Mouse (Mus musculus) retina, postnatal 7 days (tissue): ENCODE results near the gene Ppm1j.
A peak's percentile ranks its signal among the peaks of the same experiment; 100 is the strongest.
"Not testable (repeated sequence)": the region's sequence is repeated elsewhere in the genome, so short reads cannot be mapped to it uniquely, and the experiment has no call there.

Source experiments
- DNase-seq: peaks from one replicate; pipeline ENCODE4 v3.0.0-alpha.2; 2012; ENCODE audit warnings: low read depth, low spot score

The Ppm1j gene

DNA sequence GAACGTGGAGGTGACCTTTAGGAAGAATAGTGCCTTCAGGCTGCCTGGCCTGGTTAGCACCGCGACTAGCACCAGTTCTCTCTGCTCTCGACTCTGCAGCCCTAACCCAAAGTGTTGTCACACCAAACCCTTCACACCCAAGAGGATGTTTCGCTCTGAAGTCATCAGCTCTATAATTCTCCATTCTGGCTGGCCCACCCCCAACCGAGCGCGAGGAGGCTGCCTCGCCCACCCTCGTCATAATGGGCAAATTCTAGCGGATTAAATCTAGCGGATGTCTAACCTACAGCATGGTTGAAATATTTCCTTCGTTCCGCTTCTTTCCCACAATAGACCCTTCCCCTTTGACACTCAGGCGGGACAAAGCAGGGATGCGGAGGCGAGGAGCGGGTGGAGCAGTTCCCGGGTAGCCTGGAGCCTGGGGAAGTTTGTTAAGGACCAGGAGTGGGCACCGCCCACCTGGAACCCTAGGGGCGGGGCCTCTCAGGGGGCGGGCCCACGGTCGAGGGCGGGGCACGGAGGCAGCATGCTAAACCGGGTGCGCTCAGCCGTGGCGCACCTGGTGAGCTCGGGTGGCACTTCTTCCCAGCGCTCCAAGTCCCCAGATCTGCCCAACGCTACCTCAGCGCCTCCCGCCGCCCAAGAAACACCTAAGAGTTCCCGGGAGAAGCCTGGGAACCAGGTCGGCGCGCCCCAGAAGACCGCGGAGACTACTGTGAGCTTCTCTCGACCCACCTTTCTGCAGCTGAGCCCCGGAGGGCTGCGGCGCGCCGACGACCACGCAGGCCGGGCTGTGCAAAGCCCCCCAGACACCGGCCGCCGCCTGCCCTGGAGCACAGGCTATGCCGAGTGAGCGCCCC, at the start of gene Ppm1j:
Ppm1j (plus strand) TSS at position 496 of the 860 bp plus-strand sequence.
- DNase-seq: no peak

DNA sequence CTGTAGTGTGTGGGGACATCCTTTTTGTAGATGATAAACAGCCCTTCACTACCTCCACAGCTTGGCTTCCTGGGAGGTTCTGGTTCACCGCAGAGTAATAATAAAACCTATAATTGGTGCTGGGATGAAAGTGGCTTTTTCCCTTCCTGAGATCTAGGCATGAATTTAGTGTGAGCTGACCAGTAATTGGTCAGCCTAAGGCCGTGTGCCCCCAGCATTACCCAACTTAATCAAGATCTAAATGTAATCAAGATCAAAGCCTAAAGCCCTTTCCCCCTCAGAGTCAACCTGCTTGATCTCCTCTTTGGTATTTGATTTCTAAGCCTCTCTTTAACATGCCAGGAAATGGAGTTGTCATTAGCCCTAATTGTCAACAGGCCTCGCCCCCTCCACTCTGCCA, 47.9 kb upstream of the Ppm1j start:
- no peak for DNase-seq

DNA sequence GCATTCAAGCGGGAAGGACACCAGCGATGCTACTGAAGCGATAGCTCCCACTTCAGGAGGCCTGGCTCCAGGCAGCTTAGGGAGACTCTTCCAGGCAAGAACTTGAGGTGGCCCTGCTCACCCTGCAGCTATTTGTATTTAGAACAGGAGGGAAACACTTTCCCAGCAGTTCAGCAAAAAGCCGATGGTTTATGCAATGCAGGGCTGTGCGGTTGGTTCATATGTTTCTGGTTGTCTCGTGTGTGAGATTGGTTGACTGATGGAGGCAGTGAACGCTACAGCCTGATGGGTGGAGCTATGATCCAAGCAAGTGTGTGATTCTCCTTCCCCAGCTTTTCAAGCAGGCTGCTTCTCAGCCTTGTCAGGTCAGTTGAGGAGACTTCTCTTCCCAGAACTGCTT, 46.2 kb upstream of the Ppm1j start:
- DNase-seq: no peak

DNA sequence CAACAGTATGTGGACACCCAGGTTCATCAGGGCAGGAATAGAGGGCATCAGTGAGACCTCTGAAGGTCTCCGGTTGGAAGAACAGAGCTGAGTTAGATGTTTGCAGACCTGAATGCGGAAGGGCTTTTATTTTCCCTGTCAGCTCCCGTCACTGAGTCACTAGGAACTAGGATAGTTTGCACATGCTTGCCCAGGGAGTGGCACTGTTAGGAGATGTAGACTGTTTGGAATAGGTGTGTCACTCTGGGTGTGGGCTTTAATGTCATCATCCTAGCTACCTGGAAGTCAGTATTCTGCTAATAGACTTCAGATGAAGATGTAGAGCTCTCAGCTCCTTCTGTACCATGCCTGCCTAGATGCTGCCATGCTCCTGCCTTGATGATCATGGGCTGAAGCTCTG, 38.9 kb upstream of the Ppm1j start:
- no peak for DNase-seq

DNA sequence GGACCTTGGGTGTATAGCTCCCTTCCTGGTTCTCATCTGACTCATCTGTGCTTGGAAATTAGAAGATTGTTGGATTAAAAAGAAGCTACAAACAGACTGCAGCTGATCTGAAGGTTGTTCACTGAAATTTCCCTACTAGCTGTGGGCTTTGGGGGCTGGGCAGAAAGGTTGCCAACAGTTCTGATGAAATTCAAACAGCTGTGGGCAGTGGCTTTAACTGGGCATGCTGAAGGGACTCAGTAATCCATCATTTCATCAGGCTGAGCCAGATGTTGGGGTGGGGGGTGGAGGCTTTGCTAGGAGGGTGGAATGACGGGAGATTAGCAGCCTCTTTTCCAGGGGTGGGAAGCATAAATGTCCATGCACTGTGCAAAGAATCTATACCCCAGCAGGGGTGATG, 37.7 kb upstream of the Ppm1j start:
- no peak for DNase-seq

DNA sequence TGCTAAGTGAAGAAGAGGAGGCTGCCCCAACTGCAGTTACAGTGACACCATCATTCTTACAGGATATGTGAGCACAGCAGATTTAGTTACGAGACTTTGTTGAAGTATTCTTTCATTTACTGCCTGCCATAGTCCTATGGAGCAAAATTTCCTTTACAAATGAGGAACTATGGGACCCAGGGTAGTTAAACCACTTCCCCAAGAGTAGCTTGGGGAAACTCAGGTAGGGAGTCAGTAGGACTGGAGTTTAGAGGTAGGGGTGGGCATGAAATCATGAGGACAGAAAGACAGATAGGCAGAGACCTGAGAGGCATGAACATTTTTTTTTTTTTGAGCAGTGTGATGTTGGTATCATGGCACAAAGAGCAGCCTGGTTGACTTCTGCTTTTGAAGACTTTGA, 37.0 kb upstream of the Ppm1j start:
- DNase-seq: no peak

DNA sequence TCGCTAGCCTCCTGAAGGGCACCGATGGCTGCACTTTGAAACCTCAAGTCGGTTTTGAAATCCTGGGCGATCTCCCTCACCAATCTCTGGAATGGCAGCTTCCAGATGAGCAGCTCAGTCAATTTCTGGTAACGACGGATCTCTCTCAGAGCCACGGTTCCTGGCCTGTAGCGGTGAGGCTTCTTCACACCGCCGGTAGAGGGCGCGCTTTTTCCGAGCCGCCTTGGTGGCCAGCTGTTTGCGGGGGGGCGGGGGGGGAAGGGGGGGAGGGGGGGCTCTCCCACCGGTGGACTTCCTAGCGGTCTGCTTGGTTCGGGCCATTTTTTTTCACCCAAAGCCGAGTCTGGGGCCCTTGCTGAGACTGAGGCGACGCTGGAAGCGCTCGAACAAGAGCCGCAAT, 28.0 kb upstream of the Ppm1j start:
- DNase-seq: not testable (repeated sequence)

DNA sequence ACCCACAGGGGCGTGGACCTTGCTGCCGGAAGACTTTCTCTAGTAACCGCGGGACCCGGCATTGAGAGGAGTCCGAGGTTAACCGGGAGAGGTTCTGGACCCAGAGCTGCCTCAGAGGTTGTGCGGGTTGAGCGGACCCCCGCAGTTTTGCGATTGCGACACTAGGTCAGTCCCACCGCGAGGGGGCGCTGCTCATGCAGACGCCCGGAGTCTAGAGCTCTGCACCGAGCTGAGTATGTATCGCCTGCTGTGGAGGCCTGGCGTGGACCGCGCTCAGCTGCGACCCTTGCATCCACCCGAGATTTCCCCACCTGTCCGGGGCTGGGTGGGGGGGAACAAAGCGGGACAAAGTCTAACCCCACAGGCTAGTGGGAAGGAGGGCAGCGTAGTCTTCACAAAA, 22.4 kb upstream of the Ppm1j start:
- DNase-seq: peak; percentile 49

DNA sequence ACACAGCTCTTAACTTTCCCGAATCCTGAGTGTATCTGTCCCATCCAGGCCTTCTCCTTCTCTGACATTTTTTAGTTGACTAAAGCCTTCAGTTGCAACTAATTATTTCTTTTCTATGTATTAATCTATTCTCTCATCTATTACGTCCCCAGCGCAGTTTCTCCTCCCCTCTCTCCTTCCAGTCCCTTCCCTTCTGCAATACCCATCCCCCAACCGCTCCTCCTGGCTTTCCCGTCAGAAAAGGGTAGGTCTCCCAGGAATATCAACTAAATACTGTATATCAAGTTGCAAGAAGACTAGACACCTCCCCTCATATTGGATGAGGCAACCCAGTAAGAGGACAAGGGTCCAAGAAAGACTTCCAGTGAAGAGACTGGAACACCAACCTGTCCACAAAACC, 22.0 kb upstream of the Ppm1j start:
- no peak for DNase-seq

DNA sequence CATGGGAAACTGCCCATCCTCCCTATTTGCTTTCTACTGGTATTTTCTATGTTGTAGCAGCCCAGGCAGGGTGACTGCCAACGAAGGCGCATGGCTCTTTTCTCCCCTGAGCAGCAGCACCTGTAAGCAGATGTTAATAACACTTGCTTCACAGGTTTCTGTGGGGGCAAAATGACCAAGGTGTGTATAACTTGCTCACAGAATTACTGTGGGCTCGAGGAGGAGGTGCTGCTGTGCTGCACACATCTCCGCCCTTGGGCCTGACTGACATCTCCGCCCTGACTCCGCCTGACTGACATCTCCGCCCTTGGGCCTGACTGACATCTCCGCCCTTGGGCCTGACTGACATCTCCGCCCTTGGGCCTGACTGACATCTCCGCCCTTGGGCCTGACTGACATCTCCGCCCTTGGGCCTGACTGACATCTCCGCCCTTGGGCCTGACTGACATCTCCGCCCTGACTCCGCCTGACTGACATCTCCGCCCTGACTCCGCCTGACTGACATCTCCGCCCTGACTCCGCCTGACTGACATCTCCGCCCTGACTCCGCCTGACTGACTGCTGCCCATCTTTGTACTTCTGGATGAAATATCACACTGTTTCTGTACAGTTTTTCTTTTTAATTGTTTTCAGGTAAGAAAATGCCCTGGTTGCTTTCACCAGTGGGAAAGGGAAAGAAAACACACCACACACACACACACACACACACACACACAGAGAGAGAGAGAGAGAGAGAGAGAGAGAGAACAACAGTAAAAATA, 18.6 kb upstream of the Ppm1j start:
- DNase-seq: not testable (repeated sequence)

DNA sequence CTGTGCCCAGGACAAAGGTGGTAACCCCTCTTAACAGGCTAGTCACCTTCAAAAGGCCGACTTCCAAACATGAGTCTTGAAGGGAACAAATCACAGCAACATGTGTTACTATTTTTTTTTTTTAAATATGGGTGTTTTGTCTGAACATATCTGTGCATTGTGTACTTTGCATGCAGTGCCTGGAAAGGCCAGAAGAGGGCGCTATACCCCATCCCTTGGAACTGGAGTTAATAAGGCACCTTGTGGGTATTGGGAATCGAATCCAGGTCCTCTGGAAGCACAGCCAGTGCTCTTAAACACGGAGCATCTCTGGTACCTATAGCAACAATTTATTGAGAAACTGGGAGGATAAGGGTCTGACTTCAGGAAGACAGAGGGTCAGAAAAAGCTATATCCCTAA, 15.8 kb upstream of the Ppm1j start:
- no peak for DNase-seq

DNA sequence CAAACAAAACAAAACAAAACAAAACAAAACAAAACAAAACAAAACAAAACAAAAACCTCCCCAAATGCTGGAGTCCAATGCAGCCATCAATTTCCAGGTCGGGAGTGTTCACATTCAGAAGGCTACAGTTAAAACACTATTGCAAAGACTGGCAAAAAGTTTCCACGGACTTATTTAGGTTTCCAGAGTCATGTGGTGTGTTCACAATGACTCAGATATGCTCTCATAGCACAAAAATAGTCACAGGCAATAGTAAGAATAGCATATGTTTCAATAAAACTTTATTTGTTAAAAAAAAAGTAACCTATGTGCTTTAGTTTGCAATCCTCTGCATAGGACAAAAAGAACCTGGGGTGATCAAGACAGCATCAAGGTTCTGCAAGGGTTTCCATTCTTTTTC, 13.7 kb upstream of the Ppm1j start:
- DNase-seq: no peak

DNA sequence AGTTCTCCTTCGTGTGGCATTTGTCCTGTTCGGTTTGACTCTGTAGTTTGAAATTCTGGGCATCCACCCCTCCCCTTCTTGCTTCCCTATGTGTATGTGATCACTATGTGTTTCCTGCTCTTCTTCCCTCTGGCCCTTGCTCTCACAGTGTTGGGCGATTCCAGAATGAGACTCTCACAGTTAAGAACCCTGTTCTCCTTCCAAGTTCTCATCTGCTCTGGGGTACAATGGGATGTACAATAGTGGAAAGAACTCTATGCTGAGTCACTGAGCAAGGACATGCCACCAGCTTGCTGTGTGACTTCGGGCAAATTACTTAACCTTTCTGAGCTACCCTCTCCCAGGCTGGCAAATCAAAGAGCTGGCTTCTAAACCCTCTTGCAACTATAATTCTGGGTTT, 13.1 kb upstream of the Ppm1j start:
- DNase-seq: no peak

DNA sequence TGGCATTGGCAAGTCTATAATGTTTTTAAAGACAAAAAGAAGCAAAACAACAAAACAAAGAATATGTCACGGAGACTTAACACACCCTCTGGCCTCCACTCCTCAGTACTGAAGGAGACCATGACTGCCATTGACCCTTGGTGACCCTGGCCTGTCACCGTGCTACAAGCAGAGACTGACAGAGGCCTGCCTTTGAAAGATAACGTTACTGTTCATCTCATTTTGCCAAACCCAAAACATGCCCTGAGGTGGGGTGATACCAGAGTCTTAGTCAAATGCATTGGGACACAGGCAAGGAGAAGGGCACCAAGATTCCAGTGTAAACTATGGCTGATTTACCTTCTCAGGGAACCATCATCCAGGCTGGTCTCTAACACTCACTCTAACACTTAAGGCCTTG, 11.7 kb upstream of the Ppm1j start:
- no peak for DNase-seq

DNA sequence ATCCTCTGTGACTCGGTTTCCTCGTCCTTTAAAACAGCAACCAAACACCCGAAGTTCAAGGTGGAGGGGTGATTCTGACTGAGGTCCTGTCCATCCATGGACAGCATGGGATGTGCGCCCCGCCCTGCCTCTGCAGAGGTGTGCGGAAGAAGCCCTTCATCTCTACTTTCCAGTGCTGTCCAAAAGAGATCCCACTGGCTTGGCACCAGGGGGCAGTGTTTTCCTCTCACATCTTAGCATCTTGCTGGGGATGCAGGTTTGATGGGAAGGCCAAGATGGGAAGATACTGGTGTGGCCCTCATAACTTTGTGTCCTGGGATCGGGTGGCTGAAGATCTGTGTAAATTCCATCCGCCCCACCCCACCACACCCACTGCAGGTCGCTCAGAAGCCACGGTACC, 10.8 kb upstream of the Ppm1j start:
- DNase-seq: no peak

DNA sequence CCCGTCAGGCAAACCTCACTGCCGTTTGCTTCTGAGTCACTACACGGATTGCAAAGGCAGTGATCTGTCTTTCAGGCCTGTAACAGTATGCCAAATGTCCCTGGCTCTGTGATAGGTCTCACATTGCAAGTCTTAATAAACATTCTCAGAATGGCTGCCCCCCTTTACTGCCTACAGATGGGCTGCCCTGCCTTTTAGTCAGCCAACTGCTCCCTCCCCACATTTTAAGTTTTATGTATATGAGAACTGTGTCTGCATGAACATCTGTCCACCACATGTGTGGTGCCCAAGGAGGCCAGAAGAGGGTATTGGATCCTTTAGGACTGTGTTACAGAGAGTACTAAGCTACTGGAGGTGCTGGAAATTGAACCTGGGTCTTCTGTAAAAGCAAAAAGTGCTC, 9.9 kb upstream of the Ppm1j start:
- DNase-seq: no peak

DNA sequence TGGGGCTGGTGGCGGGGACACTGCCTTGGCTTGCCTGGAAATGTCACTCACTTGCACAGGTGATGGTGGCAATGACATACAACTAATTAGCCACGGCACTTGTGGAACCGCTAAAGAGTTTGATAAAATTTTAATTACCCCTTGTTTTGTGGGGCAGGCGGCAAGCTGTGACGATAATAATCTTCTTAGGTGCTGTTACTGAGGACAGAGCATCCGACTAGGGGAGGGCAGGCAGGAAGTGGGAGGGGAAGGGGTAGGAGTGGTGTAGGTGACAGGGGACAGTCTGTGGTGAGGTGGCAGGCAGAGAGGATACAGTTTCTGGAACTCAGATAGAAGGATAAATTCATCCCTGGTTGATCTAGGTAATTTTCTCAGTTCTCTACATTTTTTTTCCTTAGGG, 9.4 kb upstream of the Ppm1j start:
- no peak for DNase-seq

DNA sequence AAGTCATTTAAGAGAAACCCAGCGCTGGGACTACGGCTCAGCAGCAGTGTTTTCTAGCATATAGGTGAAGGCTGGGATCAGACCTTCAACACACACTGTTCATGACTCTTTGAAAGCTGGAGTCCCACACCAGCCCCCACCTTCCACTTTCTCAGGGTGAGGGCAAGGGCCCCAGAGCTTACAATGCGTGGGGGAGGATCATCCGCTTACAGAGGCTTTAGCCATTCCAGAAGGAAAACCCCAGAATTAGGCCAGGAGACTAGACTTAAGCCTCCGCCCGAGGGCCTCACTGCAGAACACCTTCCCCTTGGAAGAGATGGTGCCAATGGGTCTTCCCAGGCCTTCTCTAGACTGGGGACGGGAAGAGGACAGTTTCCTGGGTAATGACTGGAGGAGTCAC, 7.6 kb upstream of the Ppm1j start:
- DNase-seq: peak; percentile 81

DNA sequence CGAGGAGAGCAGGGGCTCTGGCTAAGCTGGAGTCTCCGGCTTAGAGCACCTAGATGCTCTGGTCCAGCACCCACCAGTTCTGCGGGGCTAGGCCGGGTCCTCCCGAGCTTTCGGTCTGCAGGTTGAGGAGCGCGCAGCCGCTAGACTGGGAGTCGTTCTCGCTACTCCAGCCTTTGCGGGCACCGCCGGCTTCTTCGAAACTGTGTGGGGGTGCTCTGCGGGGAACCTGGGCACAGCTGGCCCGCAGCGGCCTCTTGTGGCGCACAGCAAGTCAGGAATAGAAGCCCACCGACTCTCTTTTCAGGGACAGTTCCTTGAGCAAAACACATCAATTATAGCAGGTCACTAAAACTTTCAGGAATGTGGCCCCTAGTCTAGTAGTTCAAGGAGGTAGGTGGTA, 3.5 kb upstream of the Ppm1j start:
- no peak for DNase-seq

DNA sequence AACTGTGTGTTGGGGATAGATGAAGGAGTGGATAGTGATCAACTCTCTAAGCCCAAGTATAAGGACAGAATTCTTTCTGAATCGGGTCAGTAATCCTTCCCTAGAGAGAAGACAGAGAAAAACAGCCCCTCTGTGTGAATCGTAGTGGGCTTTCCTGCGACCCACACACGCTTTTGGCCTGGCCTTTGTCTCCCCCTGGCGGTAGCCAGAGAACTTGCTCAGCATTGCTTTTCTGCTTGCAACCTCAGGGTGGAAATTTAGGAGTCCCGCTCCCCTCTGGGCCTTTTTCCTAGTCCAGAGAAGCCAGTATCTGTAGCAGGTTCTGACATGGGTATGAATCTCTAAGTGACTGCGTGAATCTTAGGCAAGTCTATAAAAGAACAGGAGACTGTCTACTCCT, 907 bp upstream of the Ppm1j start:
- DNase-seq: peak; percentile 49

DNA sequence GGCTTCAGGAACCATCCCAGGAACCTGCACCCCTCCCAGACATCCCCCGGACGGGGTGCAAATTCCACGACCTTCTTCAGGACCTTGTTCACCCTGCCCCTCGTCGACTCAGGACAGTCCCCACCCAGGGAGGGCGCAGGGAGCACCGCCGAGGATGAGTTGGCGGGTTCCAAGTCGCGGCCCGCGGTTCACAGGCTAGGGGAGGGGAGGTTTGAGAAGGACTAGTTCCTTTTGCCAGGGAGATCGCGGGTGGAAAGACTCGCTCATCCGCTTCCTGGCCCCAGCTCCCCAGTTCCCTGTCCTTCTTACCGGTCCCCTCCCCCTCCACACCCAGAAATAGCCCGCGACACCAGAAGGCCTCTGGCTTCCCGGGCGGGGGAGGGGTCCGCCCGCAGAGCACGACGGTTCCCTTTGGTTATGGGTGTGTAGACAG, 631 bp downstream of the Ppm1j start, which contains the start of gene Fam19a3:
Fam19a3 (minus strand) TSS at position 370 of the 433 bp plus-strand sequence.
- no peak for DNase-seq

DNA sequence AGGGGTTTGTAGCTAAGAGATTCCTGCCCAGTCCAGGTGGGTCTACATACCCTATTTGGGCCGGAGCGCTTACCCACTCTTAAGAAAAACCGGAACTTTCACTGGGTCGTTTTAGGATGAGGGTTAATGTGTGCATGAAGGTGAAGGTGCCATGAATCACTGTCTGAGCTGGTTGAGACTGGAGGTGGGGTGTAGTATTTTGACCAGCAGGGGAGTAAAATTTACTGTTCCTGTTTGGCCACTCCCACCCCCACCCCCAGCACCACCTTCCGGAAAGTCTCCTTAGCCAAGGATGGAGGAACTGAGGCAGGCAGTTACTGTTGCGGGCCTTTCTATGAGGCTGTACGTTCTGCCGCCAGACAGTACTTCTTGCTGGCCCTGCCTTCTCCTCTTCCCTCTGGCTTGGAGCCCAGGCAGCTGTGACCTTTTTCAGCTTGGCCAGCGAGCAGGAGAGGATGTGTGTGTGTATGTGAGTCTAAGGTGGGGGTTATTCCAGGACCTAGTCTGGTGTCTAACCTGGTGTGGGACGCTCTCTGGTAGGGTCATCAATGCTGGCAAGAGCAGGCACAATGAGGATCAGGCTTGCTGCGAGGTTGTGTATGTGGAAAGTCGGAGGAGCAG, 1.3 kb downstream of the Ppm1j start:
- DNase-seq: no peak
